Mouse (Mus musculus) CH12.LX (cell line): ENCODE data around the gene Olfr435. TPM values are rescaled to one million over a fixed set of nuclear protein-coding genes. Genes with fewer than 3 reads are reported as not detected.

Experiments used
- DNase-seq: peaks from one replicate; pipeline ENCODE4 v3.0.0-alpha.2; 2013; ENCODE audit errors: extremely low read depth
- H3K27ac ChIP-seq: 2 replicates; pipeline ENCODE4 v1.5.1; 2012; ENCODE audit warnings: low read depth, mild to moderate bottlenecking, control low read depth, moderate library complexity; ENCODE audit not compliant: insufficient read depth
- H3K27me3 ChIP-seq: replicated peaks from 2 replicates; pipeline ENCODE3; 2012; ENCODE audit warnings: inconsistent platforms
- H3K36me3 ChIP-seq, 2 experiments: replicated peaks in 1 of 2; 2 replicates each; pipeline versions ENCODE3 to v1.6.1; 2012; ENCODE audit warnings: inconsistent platforms in 1 of 2, low read length in 1 of 2, mild to moderate bottlenecking in 1 of 2, mixed read lengths in 1 of 2, moderate library complexity in 1 of 2; ENCODE audit not compliant: control insufficient read depth in 1 of 2, insufficient read depth in 1 of 2
- H3K4me1 ChIP-seq, 2 experiments: 2 replicates each; pipeline ENCODE4 v1.6.1; 2012; ENCODE audit warnings: inconsistent platforms in 1 of 2, moderate library complexity in 1 of 2; ENCODE audit not compliant: insufficient read depth in 2 of 2, control insufficient read depth in 1 of 2
- H3K4me2 ChIP-seq: 2 replicates; pipeline ENCODE4 v1.6.1; 2012; ENCODE audit warnings: low read depth, mild to moderate bottlenecking, control low read depth; ENCODE audit not compliant: poor library complexity, insufficient read depth, severe bottlenecking
- H3K4me3 ChIP-seq, 3 experiments: fragments of 150-350 bp in 1 of 3; sonication (generic) in 1 of 3; replicated peaks in 1 of 3; 2 replicates each; pipeline versions ENCODE3 to v1.5.1; 2011 to 2012; ENCODE audit warnings: low read depth in 2 of 3, low read length in 2 of 3, mild to moderate bottlenecking in 2 of 3, moderate library complexity in 2 of 3, control low read depth in 1 of 3, improper control_type of control experiment in 1 of 3, inconsistent platforms in 1 of 3, mixed read lengths in 1 of 3; ENCODE audit not compliant: poor library complexity in 1 of 3
- H3K79me2 ChIP-seq: replicated peaks from 2 replicates; pipeline ENCODE4 v1.6.1; 2012; ENCODE audit warnings: mild to moderate bottlenecking, moderate library complexity; ENCODE audit not compliant: control insufficient read depth, poor library complexity, insufficient read depth, severe bottlenecking; ENCODE audit errors: extremely low read depth
- H3K9ac ChIP-seq: 2 replicates; pipeline ENCODE4 v1.6.1; 2012; ENCODE audit warnings: low read depth, mild to moderate bottlenecking, control low read depth, moderate library complexity; ENCODE audit not compliant: insufficient read depth
- H3K9me3 ChIP-seq: replicated peaks from 2 replicates; pipeline ENCODE3; 2012; ENCODE audit warnings: low read length, inconsistent platforms, mixed read lengths
- BHLHE40 ChIP-seq: IDR thresholded peaks from 2 replicates; pipeline ENCODE4 v1.6.1; 2011; ENCODE audit warnings: mild to moderate bottlenecking, low read depth, low read length, improper control_type of control experiment
- CHD1 ChIP-seq: IDR thresholded peaks from 2 replicates; pipeline ENCODE4 v1.6.1; 2012; ENCODE audit warnings: low read depth, low read length, improper control_type of control experiment, inconsistent platforms
- EP300 ChIP-seq: IDR thresholded peaks from 2 replicates; pipeline ENCODE4 v1.6.1; 2011; ENCODE audit warnings: low read length, improper control_type of control experiment
- ETS1 ChIP-seq: conservative IDR thresholded peaks from 2 replicates; pipeline ENCODE4 v1.6.1; 2012; ENCODE audit warnings: low read depth, mild to moderate bottlenecking, inconsistent platforms, low read length, improper control_type of control experiment, moderate library complexity
- IRF4 ChIP-seq: IDR thresholded peaks from 2 replicates; pipeline ENCODE4 v1.6.1; 2014; ENCODE audit warnings: low read depth, mild to moderate bottlenecking, inconsistent platforms, low read length, improper control_type of control experiment
- KAT2A ChIP-seq: IDR thresholded peaks from 2 replicates; pipeline ENCODE4 v1.6.1; 2012; ENCODE audit warnings: low read length, improper control_type of control experiment, inconsistent platforms; ENCODE audit not compliant: insufficient replicate concordance
- MAZ ChIP-seq: IDR thresholded peaks from 2 replicates; pipeline ENCODE4 v1.6.1; 2012; ENCODE audit warnings: low read depth, mild to moderate bottlenecking, inconsistent platforms, low read length, improper control_type of control experiment, moderate library complexity
- MEF2A ChIP-seq: IDR thresholded peaks from 2 replicates; pipeline ENCODE4 v1.6.1; 2014; ENCODE audit warnings: low read depth, mild to moderate bottlenecking, inconsistent platforms, low read length, improper control_type of control experiment, borderline replicate concordance
- NELFE ChIP-seq: IDR thresholded peaks from 2 replicates; pipeline ENCODE4 v1.6.1; 2011; ENCODE audit warnings: low read depth, low read length, improper control_type of control experiment
- NRF1 ChIP-seq: IDR thresholded peaks from 2 replicates; pipeline ENCODE4 v1.6.1; 2014; ENCODE audit warnings: low read depth, mild to moderate bottlenecking, inconsistent platforms, low read length, improper control_type of control experiment, moderate library complexity
- RCOR1 ChIP-seq: conservative IDR thresholded peaks from 2 replicates; pipeline ENCODE4 v1.6.1; 2012; ENCODE audit warnings: low read depth, mild to moderate bottlenecking, inconsistent platforms, low read length, improper control_type of control experiment
- SIN3A ChIP-seq: IDR thresholded peaks from 2 replicates; pipeline ENCODE4 v1.6.1; 2012; ENCODE audit warnings: low read length, improper control_type of control experiment, inconsistent platforms
- TCF12 ChIP-seq: IDR thresholded peaks from 2 replicates; pipeline ENCODE4 v1.6.1; 2014; ENCODE audit warnings: low read depth, mild to moderate bottlenecking, inconsistent platforms, low read length, improper control_type of control experiment
- UBTF ChIP-seq: IDR thresholded peaks from 2 replicates; pipeline ENCODE4 v1.6.1; 2012; ENCODE audit warnings: low read depth, mild to moderate bottlenecking, inconsistent platforms, low read length, improper control_type of control experiment, moderate library complexity
- USF2 ChIP-seq: conservative IDR thresholded peaks from 2 replicates; pipeline ENCODE4 v1.6.1; 2011; ENCODE audit warnings: low read depth, low read length, improper control_type of control experiment
- ZC3H11A ChIP-seq: IDR thresholded peaks from 2 replicates; pipeline ENCODE4 v1.6.1; 2012; ENCODE audit warnings: low read depth, mild to moderate bottlenecking, inconsistent platforms, low read length, improper control_type of control experiment
- ZNF384 ChIP-seq: IDR thresholded peaks from 2 replicates; pipeline ENCODE4 v1.6.1; 2012; ENCODE audit warnings: low read depth, low read length, improper control_type of control experiment, inconsistent platforms
- dilution Hi-C: fragments of 300-500 bp; cut with MboI; formaldehyde crosslinking; loops from 2 replicates; pipeline ENCODE4 v1.14.3; 2020; ENCODE audit warnings: low sequenced_read_pairs; ENCODE audit not compliant: extremely low pct_unique_long_range_greater_than_20kb, extremely low pct_ligation_motif_present
- in situ Hi-C: fragments of 300-500 bp; cut with MboI; formaldehyde crosslinking; loops from 3 replicates; pipeline ENCODE4 v1.14.3; 2019; ENCODE audit warnings: low sequenced_read_pairs, low pct_ligation_motif_present, low pct_unique_long_range_greater_than_20kb, mixed read lengths
- polyA plus RNA-seq: library from polyadenylated mRNA; unstranded; fragments of >175 nt; gene quantifications from 2 replicates; pipeline ENCODE4 v1.2.1, GENCODE M21; 2012; ENCODE audit warnings: low read depth; ENCODE audit not compliant: insufficient read length
- total RNA-seq, 2 experiments: library from RNA; depleted of rRNA; stranded (reverse); fragments of 300-350 nt in 1 of 2; fragments of >200 nt in 1 of 2; gene quantifications; 2 replicates each; pipeline ENCODE4 v1.2.3; 2012 to 2014

Olfr435 gene
- total and polyA plus RNA-seq, 3 experiments, result not detected

- no peak overlapping the region for H3K9ac ChIP-seq
- H3K27ac ChIP-seq, result no peak overlapping the region
- in situ Hi-C loops (no loop called here), dilution Hi-C loops (no loop called here)
- TF ChIP-seq MEF2A (no peak), NELFE (no peak), NRF1 (no peak)
- no peaks in the 10 kb centered on the region for H3K9me3 ChIP-seq
- no peak overlapping the region for H3K4me3 ChIP-seq
- H3K27me3 ChIP-seq, result no peaks in the 10 kb centered on the region
- no peaks in the 10 kb centered on the region for H3K79me2 ChIP-seq
- H3K4me2 ChIP-seq, result no peak overlapping the region
- DNase-seq, result no peak
- no peaks in the 10 kb centered on the region for H3K36me3 ChIP-seq
- H3K4me1 ChIP-seq, result no peaks in the 10 kb centered on the region
These were observed 29.7 kb upstream of the Olfr435 start for GRCm38 (mm10) chr6:43167246-43167645.

GRCm38 (mm10) chr6:43171840-43172239 lies 25.1 kb upstream of the Olfr435 start, which contains the start of gene Olfr13:
Olfr13 (plus strand) TSS chr6:43172140.
- Histone ChIP-seq H3K27me3 (no peaks in the 10 kb centered on the region), H3K27ac (no peak within 1 kb of the TSS), H3K9me3 (no peaks in the 10 kb centered on the region), H3K9ac (no peak within 1 kb of the TSS), H3K79me2 (no peaks in the 10 kb centered on the region), H3K4me2 (no peak within 1 kb of the TSS), H3K4me3 (no peak within 1 kb of the TSS), H3K36me3 (no peaks in the 10 kb centered on the region), H3K4me1 (no peaks in the 10 kb centered on the region)
- no peak for DNase-seq
- dilution Hi-C loops, result no loop called here
- in situ Hi-C loops, result no loop called here
- TF ChIP-seq BHLHE40 (no peak), IRF4 (no peak), SIN3A (no peak), ETS1 (no peak), KAT2A (no peak), MEF2A (no peak), MAZ (no peak), ZNF384 (no peak), RCOR1 (no peak)

GRCm38 (mm10) chr6:43178129-43178528 lies 18.8 kb upstream of the Olfr435 start:
- H3K9ac ChIP-seq, result no peak overlapping the region
- H3K4me1 ChIP-seq, result no peaks in the 10 kb centered on the region
- H3K36me3 ChIP-seq, result no peaks in the 10 kb centered on the region
- no peak overlapping the region for H3K4me2 ChIP-seq
- H3K79me2 ChIP-seq, result no peaks in the 10 kb centered on the region
- no peak overlapping the region for H3K4me3 ChIP-seq
- DNase-seq, result no peak
- no peaks in the 10 kb centered on the region for H3K27me3 ChIP-seq
- no peaks in the 10 kb centered on the region for H3K9me3 ChIP-seq
- dilution Hi-C loops (no loop called here), in situ Hi-C loops (no loop called here)
- TF ChIP-seq EP300 (no peak), TCF12 (no peak), USF2 (no peak), MEF2A (no peak), NELFE (no peak), IRF4 (no peak), UBTF (no peak), ETS1 (no peak), ZC3H11A (no peak), CHD1 (no peak)
- no peak overlapping the region for H3K27ac ChIP-seq
